Mouse (Mus musculus): ENCODE data around the gene Pskh1. TPM values are rescaled to one million over a fixed set of nuclear protein-coding genes. Genes with fewer than 3 reads are reported as not detected.

Gene Pskh1
- total and polyA plus RNA-seq, 2 experiments from 2014 or later, result 8.7 to 23.9 TPM

GRCm38 (mm10) chr8:105897801-105898480 is 2.3 kb upstream of the Pskh1 start:
- no peak for DNase-seq (ENCODE audit: low spot score)
- ATAC-seq (ENCODE audit: low FRiP score), result no peak
- Histone ChIP-seq H3K27ac (ENCODE audit: low read depth, low read length) (no peak overlapping the region), H3K9ac (replicated peaks; ENCODE audit: low read length, poor library complexity, severe bottlenecking) (no peak overlapping the region), H3K9me3 (ENCODE audit: low read length) (no peaks in the 10 kb centered on the region), H3K36me3 (ENCODE audit: insufficient read depth, low read length) (peaks cover 8% of the 10 kb centered on the region; the same call in 1 of the 2 replicates), H3K4me3 (ENCODE audit: low read depth, low read length) (no peak overlapping the region), H3K27me3 (ENCODE audit: insufficient read depth, low read length) (no peaks in the 10 kb centered on the region), H3K4me2 (ENCODE audit: low read depth, low read length, poor library complexity, severe bottlenecking) (no peak overlapping the region), H3K4me1 (ENCODE audit: insufficient read depth, low read length) (no peaks in the 10 kb centered on the region)
- WGBS, result 80% methylated on average over 9 of the region's 9 CpGs
- no peak for TF ChIP-seq CTCF (IDR thresholded peaks at IDR 0.05)

- Histone ChIP-seq H3K27ac (ENCODE audit: low read depth, low read length) (peak overlapping the region; percentile 88), H3K27me3 (ENCODE audit: insufficient read depth, low read length) (no peaks in the 10 kb centered on the region), H3K36me3 (ENCODE audit: insufficient read depth, low read length) (no peaks in the 10 kb centered on the region), H3K9me3 (ENCODE audit: low read length) (no peaks in the 10 kb centered on the region), H3K4me3 (ENCODE audit: low read depth, low read length) (peak overlapping the region; percentile 93), H3K9ac (replicated peaks; ENCODE audit: low read length, poor library complexity, severe bottlenecking) (peak overlapping the region; percentile 98), H3K4me1 (ENCODE audit: insufficient read depth, low read length) (no peaks in the 10 kb centered on the region), H3K4me2 (ENCODE audit: low read depth, low read length, poor library complexity, severe bottlenecking) (peak overlapping the region; percentile 64)
- no peak for ATAC-seq (ENCODE audit: low FRiP score)
- 33% methylated on average over 16 of the region's 16 CpGs for WGBS
- TF ChIP-seq CTCF (IDR thresholded peaks at IDR 0.05), result no peak
- peak; percentile 10 for DNase-seq (ENCODE audit: low spot score)
Measured at GRCm38 (mm10) chr8:105900941-105901616, 838 bp downstream of the Pskh1 start.

GRCm38 (mm10) chr8:105919390-105919789 is 19.1 kb downstream of the Pskh1 start:
- Histone ChIP-seq H3K27ac (ENCODE audit: low read depth, low read length) (no peak overlapping the region), H3K4me1 (ENCODE audit: insufficient read depth, low read length) (no peaks in the 10 kb centered on the region), H3K9me3 (ENCODE audit: low read length) (no peaks in the 10 kb centered on the region), H3K4me2 (ENCODE audit: low read depth, low read length, poor library complexity, severe bottlenecking) (no peak overlapping the region), H3K36me3 (ENCODE audit: insufficient read depth, low read length) (no peaks in the 10 kb centered on the region), H3K9ac (replicated peaks; ENCODE audit: low read length, poor library complexity, severe bottlenecking) (no peak overlapping the region), H3K27me3 (ENCODE audit: insufficient read depth, low read length) (no peaks in the 10 kb centered on the region), H3K4me3 (ENCODE audit: low read depth, low read length) (no peak overlapping the region)
- TF ChIP-seq CTCF (IDR thresholded peaks at IDR 0.05), result no peak
- ATAC-seq (ENCODE audit: low FRiP score), result no peak
- WGBS, result 92% methylated on average over 3 of the region's 3 CpGs
- no peak for DNase-seq (ENCODE audit: low spot score)

- Histone ChIP-seq H3K4me1 (ENCODE audit: insufficient read depth, low read length) (no peaks in the 10 kb centered on the region), H3K27ac (ENCODE audit: low read depth, low read length) (no peak overlapping the region), H3K4me2 (ENCODE audit: low read depth, low read length, poor library complexity, severe bottlenecking) (no peak overlapping the region), H3K9ac (replicated peaks; ENCODE audit: low read length, poor library complexity, severe bottlenecking) (no peak overlapping the region), H3K36me3 (ENCODE audit: insufficient read depth, low read length) (0 out of 2 replicates have a peak, but pooled peaks cover 5% of the 10 kb centered on the region), H3K9me3 (ENCODE audit: low read length) (no peaks in the 10 kb centered on the region), H3K4me3 (ENCODE audit: low read depth, low read length) (no peak overlapping the region), H3K27me3 (ENCODE audit: insufficient read depth, low read length) (no peaks in the 10 kb centered on the region)
- no peak for TF ChIP-seq CTCF (IDR thresholded peaks at IDR 0.05)
- ATAC-seq (ENCODE audit: low FRiP score) (no peak), DNase-seq (ENCODE audit: low spot score) (no peak)
- 75% methylated on average over 3 of the region's 3 CpGs for WGBS
Measured at GRCm38 (mm10) chr8:105925123-105925522, 24.9 kb downstream of the Pskh1 start.

GRCm38 (mm10) chr8:105930602-105931001 is 30.4 kb downstream of the Pskh1 start:
- H3K4me2 ChIP-seq (ENCODE audit: low read depth, low read length, poor library complexity, severe bottlenecking), result no peak overlapping the region
- peak overlapping the region; percentile 48 for H3K27ac ChIP-seq (ENCODE audit: low read depth, low read length)
- H3K4me1 ChIP-seq (ENCODE audit: insufficient read depth, low read length), result peaks cover under 1% of the 10 kb centered on the region; the same call in 1 of the 2 replicates
- no peaks in the 10 kb centered on the region for H3K9me3 ChIP-seq (ENCODE audit: low read length)
- H3K9ac ChIP-seq (replicated peaks; ENCODE audit: low read length, poor library complexity, severe bottlenecking), result no peak overlapping the region
- TF ChIP-seq CTCF (IDR thresholded peaks at IDR 0.05), result peak; percentile 97
- H3K36me3 ChIP-seq (ENCODE audit: insufficient read depth, low read length), result peaks cover 10% of the 10 kb centered on the region
- ATAC-seq (ENCODE audit: low FRiP score) (peak; percentile 69), DNase-seq (ENCODE audit: low spot score) (peak; percentile 70)
- 17% methylated on average over 8 of the region's 8 CpGs for WGBS
- no peaks in the 10 kb centered on the region for H3K27me3 ChIP-seq (ENCODE audit: insufficient read depth, low read length)
- no peak overlapping the region for H3K4me3 ChIP-seq (ENCODE audit: low read depth, low read length)

- peaks cover 9% of the 10 kb centered on the region for H3K36me3 ChIP-seq (ENCODE audit: insufficient read depth, low read length)
- no peak for TF ChIP-seq CTCF (IDR thresholded peaks at IDR 0.05)
- H3K4me2 ChIP-seq (ENCODE audit: low read depth, low read length, poor library complexity, severe bottlenecking), result no peak overlapping the region
- no peak overlapping the region for H3K27ac ChIP-seq (ENCODE audit: low read depth, low read length)
- no peak overlapping the region for H3K4me3 ChIP-seq (ENCODE audit: low read depth, low read length)
- no peak for DNase-seq (ENCODE audit: low spot score)
- ATAC-seq (ENCODE audit: low FRiP score), result no peak
- no peaks in the 10 kb centered on the region for H3K27me3 ChIP-seq (ENCODE audit: insufficient read depth, low read length)
- 97% methylated on average over 3 of the region's 3 CpGs for WGBS
- no peaks in the 10 kb centered on the region for H3K9me3 ChIP-seq (ENCODE audit: low read length)
- no peak overlapping the region for H3K9ac ChIP-seq (replicated peaks; ENCODE audit: low read length, poor library complexity, severe bottlenecking)
- peaks cover 4% of the 10 kb centered on the region for H3K4me1 ChIP-seq (ENCODE audit: insufficient read depth, low read length)
Measured at GRCm38 (mm10) chr8:105931271-105931670, 31.0 kb downstream of the Pskh1 start.
